Mouse (Mus musculus): ENCODE results near the gene Stk10. TPM values are rescaled to one million over a fixed set of nuclear protein-coding genes. Genes with fewer than 3 reads are reported as not detected.
"Not testable (repeated sequence)": the region's sequence is repeated elsewhere in the genome, so short reads cannot be mapped to it uniquely, and the experiment has no call there.

Gene Stk10
- polyA plus RNA-seq, 1 experiment from 2014 or later, result 3.3 TPM

DNA sequence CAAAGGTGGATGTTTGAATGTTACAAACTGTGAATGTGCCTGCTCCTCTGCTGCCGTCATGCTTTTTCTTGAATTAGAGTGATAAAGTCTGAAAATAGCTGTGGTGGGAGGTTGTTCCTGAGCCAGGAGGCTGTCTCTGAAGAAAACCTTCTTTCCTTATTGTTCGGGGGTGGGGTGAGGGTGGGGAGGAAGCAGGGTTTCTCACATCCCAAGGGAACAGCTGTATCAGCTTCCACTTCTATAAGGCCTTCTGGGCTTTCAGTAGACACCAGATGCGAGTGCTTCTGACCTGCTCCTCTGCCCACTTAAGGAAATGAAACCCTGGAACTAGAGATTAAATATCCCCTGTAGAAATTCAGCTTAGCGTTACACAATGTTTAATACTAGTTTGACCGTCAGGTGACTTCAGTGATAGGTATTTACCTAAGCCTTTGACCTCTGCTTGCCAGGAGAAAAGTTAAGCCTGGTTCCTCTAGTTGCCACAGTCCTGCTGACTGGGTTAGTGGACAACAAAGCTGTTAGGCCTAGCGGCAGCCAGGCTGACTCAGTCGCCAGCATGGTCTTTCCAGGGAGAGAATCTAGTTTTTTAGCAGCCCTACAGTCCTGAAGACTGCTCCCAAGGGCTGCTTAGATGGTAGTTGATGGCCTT, 27.9 kb upstream of the Stk10 start:
- WGBS, result 81% methylated on average over 7 of the region's 7 CpGs
- H3K27ac ChIP-seq, result no peak overlapping the region
- no peak overlapping the region for H3K4me2 ChIP-seq (replicated peaks)
- peaks cover 16% of the 10 kb centered on the region for H3K36me3 ChIP-seq
- H3K9me3 ChIP-seq (replicated peaks), result no peaks in the 10 kb centered on the region
- no peaks in the 10 kb centered on the region for H3K4me1 ChIP-seq
- H3K9ac ChIP-seq, result no peak overlapping the region; the same call in 1 of the 2 replicates
- no peaks in the 10 kb centered on the region for H3K27me3 ChIP-seq
- no peak for ATAC-seq (ENCODE audit: low FRiP score)
- H3K4me3 ChIP-seq, result no peak overlapping the region

DNA sequence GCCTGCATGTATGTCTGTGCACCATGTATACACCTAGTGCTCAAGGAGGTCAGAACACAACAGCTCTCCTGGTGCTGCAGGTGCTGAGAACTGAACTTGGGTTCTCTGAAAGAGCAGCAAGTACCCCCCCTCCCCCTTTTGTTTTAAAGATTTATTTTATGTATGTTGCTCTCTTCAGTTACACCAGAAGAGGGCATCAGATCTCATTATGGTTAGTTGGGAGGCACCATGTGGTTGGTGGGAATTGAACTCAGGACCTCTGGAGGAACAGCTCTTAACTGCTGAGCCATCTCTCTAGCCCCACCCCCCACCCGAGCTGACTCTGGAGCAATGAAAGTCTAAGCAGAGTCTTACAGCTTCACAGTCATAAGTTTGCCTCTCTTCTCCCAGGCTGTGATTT, 22.2 kb upstream of the Stk10 start:
- Histone ChIP-seq H3K4me3 (no peak overlapping the region), H3K4me1 (no peaks in the 10 kb centered on the region), H3K27ac (no peak overlapping the region), H3K9ac (no peak overlapping the region), H3K9me3 (replicated peaks) (no peaks in the 10 kb centered on the region), H3K4me2 (replicated peaks) (no peak overlapping the region), H3K27me3 (no peaks in the 10 kb centered on the region), H3K36me3 (peaks cover 2% of the 10 kb centered on the region)
- WGBS, result 83% methylated on average over 1 of the region's 1 CpGs
- no peak for ATAC-seq (ENCODE audit: low FRiP score)

DNA sequence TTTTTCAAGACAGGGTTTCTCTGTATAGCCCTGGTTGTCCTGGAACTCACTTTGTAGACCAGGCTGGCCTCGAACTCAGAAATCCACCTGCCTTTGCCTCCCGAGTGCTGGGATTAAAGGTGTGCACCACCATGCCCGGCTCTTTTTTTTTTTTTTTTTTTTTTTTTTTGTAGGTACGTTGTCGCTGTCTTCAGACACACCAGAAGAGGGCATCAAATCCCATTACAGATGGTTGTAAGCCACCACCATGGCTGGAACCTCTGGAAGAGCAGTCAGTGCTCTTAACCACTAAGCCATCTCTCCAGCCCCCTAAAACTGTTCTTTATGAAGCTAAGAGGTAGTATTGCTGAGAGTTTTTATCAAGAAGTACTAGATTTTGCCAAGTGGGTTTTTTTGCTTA, 18.3 kb upstream of the Stk10 start:
- H3K9me3 ChIP-seq (replicated peaks); H3K27me3 ChIP-seq; ATAC-seq (ENCODE audit: low FRiP score); H3K4me1 ChIP-seq; H3K4me3 ChIP-seq; H3K9ac ChIP-seq; H3K4me2 ChIP-seq (replicated peaks); H3K27ac ChIP-seq: not testable (repeated sequence)
- 90% methylated on average over 4 of the region's 5 CpGs for WGBS
- H3K36me3 ChIP-seq, result peaks cover 24% of the 10 kb centered on the region

DNA sequence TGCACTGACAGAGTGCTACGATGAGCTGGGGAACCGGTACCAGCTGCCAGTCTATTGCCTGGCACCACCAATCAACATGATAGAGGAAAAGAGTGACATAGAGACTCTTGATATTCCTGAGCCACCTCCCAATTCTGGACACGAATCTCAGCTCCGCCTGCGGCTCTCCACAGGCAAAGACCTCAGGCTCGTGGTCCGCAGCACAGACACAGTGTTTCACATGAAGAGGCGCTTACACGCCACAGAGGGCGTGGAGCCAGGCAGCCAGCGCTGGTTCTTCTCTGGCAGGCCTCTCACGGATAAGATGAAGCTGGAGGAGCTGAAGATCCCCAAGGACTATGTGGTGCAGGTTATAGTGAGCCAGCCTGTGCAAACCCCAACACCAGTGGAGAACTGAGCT, 17.0 kb upstream of the Stk10 start:
- 87% methylated on average over 12 of the region's 12 CpGs for WGBS
- no peak overlapping the region for H3K4me2 ChIP-seq (replicated peaks)
- ATAC-seq (ENCODE audit: low FRiP score), result no peak
- H3K27me3 ChIP-seq, result no peaks in the 10 kb centered on the region
- H3K4me1 ChIP-seq, result no peaks in the 10 kb centered on the region
- H3K9me3 ChIP-seq (replicated peaks), result no peaks in the 10 kb centered on the region
- no peak overlapping the region for H3K9ac ChIP-seq
- H3K27ac ChIP-seq, result no peak overlapping the region
- H3K36me3 ChIP-seq, result peaks cover 28% of the 10 kb centered on the region
- no peak overlapping the region for H3K4me3 ChIP-seq

DNA sequence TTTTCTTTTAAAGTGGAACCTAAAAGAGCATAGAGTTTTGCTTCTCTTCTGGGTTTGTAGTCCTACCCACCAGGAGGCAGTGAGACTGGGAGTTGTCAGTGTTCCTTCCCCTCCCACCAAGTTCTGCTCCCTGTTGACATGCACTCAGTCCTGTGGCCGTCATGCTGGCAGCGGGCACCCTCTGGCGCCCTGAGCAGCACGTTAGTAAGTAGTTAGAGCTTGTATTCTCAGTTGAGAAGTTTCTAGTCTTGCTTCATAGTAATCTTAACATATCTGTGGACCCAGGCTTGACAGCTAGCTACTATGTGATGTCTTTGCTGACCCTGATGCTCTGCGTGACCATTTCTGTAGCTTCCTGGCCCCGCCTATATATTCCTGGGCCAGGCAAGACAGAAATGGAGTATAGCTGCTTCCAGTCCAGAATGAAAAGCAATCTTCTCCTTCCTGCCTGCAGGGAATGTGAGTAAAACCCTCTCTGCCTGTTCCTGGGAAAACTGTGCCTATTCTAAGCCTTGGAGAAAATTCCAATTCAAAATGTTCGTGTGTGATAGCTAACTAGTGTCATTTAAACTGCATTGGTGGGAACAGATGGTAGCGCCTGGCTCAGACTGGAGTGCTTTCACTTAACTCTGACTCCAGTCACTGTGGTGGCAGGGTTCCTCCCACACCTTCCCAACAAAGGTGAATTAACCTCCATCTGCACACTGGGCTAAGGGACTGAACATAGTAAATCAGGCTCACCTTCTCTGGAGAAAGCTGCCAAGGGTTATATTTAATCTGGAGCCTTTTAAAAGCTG, 16.0 kb upstream of the Stk10 start:
- no peak for ATAC-seq (ENCODE audit: low FRiP score)
- Histone ChIP-seq H3K4me2 (replicated peaks) (no peak overlapping the region), H3K4me3 (no peak overlapping the region), H3K9me3 (replicated peaks) (no peaks in the 10 kb centered on the region), H3K4me1 (no peaks in the 10 kb centered on the region), H3K27me3 (no peaks in the 10 kb centered on the region), H3K9ac (no peak overlapping the region), H3K27ac (no peak overlapping the region), H3K36me3 (peaks cover 28% of the 10 kb centered on the region)
- 83% methylated on average over 8 of the region's 8 CpGs for WGBS

DNA sequence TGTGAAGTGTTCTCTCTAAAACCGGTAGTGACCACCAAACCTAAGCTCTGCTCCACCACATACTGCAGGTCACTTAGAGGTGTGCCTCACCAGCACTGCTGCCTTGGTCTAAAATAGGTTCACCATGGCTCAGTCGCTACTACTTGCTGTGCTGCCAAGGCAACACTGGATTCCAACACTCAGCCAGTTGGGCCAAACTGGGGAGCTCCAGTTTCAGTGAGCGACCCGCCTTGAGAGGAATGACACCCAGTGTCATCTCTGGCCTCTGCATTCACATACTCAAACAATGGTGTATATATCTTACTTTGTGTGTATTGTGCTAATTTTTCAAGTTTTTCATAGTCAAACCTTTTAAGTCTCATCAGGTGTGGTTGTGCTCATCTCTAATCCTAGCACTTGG, 14.3 kb upstream of the Stk10 start:
- Histone ChIP-seq H3K4me1 (no peaks in the 10 kb centered on the region), H3K9ac (no peak overlapping the region), H3K4me3 (no peak overlapping the region), H3K36me3 (peaks cover 28% of the 10 kb centered on the region), H3K27me3 (no peaks in the 10 kb centered on the region), H3K27ac (no peak overlapping the region), H3K9me3 (replicated peaks) (no peaks in the 10 kb centered on the region), H3K4me2 (replicated peaks) (no peak overlapping the region)
- 94% methylated on average over 4 of the region's 4 CpGs for WGBS
- ATAC-seq (ENCODE audit: low FRiP score), result no peak

DNA sequence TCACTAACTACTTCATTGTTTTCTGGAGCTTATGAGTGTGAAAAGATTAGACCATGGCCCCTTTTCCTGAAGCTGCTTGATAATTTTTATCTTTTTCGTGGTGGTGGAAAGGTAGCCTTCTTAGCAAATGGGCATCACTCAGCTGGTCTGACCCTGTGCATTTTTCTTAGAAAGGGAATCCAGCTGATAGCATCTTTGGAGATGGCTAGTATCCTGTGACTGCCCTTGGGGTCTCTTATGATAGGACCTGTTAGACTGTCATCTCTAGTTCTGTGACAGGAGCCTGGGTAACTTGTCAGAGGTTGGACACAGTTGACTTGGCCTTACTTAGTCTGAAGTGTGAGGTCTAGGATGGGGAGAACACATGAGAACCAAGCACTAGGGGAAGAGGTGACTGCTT, 13.8 kb upstream of the Stk10 start:
- H3K4me3 ChIP-seq, result no peak overlapping the region
- H3K27ac ChIP-seq, result no peak overlapping the region
- no peak overlapping the region for H3K4me2 ChIP-seq (replicated peaks)
- H3K27me3 ChIP-seq, result no peaks in the 10 kb centered on the region
- 100% methylated on average over 1 of the region's 1 CpGs for WGBS
- no peak overlapping the region for H3K9ac ChIP-seq
- peaks cover 28% of the 10 kb centered on the region for H3K36me3 ChIP-seq
- no peaks in the 10 kb centered on the region for H3K4me1 ChIP-seq
- ATAC-seq (ENCODE audit: low FRiP score), result no peak
- no peaks in the 10 kb centered on the region for H3K9me3 ChIP-seq (replicated peaks)

DNA sequence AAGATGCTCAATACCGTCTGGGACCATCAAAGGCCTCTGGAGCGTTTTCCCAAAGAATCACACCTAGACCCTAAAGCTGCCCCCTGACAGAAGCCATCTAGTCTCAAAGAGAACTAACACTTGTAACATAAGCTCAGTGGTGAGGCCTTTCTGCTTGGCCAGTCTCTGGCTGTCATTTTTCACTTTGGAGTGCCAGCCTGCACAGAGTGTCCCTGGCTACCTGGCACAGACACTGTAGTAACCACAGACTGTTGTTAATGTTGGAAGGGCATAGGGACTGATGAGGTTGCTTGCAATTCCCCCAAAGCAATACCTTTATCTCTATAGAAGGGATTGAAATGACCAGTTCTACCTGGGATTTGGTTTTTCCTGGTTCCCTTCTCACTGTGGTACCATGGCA, 11.9 kb upstream of the Stk10 start:
- no peak overlapping the region for H3K4me2 ChIP-seq (replicated peaks)
- H3K9me3 ChIP-seq (replicated peaks), result no peaks in the 10 kb centered on the region
- H3K36me3 ChIP-seq, result peaks cover 22% of the 10 kb centered on the region
- no peaks in the 10 kb centered on the region for H3K4me1 ChIP-seq
- WGBS, result 89% methylated on average over 2 of the region's 2 CpGs
- H3K27ac ChIP-seq, result no peak overlapping the region
- H3K9ac ChIP-seq, result no peak overlapping the region
- no peaks in the 10 kb centered on the region for H3K27me3 ChIP-seq
- no peak overlapping the region for H3K4me3 ChIP-seq
- no peak for ATAC-seq (ENCODE audit: low FRiP score)

DNA sequence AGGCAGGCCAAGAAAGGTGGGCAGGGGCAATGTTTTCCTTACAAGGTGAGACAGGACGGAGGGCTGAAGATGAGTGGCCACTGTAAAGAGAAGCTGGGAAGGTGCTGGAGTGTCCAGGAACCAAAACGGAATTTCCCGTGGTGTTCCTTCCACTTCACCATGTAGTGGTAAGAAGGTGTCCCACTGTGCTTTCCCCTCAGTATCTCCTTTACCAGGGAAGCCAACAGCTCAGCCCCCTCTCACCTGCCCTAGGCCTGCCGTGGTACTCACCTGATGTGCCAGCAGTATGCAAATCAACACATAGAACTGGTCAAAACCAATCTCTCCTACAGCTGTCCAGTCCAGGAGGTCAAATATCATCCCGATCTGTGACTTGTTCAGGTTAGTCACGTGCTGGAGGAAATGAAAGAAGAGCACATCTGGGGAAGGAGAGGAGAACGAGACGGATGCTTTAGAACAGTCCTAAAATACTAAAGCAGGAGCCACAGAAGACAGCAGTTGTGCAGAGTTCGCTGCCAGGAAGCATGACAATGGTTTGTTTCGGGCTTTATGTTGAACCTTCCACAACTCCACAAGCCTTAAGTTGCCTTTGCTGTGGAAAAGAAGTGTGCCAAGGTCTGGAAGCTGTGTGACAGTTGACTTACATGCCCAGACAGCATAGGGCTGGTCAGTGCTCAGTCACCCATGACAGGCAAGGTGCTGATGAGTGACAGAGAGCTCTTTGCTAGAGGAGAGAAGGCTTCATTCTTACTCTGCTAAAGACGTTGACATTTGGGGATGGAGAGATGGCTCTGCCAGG, 8.8 kb upstream of the Stk10 start:
- ATAC-seq (ENCODE audit: low FRiP score), result no peak
- Histone ChIP-seq H3K4me2 (replicated peaks) (no peak overlapping the region), H3K36me3 (peaks cover 7% of the 10 kb centered on the region; the same call in 1 of the 2 replicates), H3K9me3 (replicated peaks) (no peaks in the 10 kb centered on the region), H3K4me1 (no peaks in the 10 kb centered on the region), H3K27me3 (no peaks in the 10 kb centered on the region), H3K4me3 (no peak overlapping the region), H3K27ac (no peak overlapping the region), H3K9ac (no peak overlapping the region)
- 82% methylated on average over 11 of the region's 11 CpGs for WGBS

DNA sequence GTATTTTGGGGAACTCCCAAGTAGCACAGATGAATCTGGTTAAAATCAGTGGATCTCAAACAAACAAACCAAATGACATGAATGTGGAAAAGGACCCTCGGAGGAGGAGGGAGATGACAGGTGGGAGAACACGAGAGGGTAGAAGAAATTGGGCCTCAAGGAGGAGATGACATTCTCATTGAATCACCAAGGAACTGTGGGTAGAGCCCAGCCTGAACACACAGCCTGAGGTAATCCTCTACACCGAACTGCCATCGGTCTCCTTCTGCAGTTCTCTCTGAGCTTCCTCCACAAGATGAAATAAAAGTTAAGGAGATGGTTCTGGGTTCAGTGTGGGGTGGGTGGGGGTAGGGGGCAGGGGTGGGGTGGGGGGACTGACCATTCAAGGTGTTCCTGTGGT, 6.1 kb upstream of the Stk10 start:
- Histone ChIP-seq H3K27me3 (peaks cover 10% of the 10 kb centered on the region), H3K27ac (no peak overlapping the region), H3K4me2 (replicated peaks) (no peak overlapping the region), H3K9me3 (replicated peaks) (no peaks in the 10 kb centered on the region), H3K9ac (no peak overlapping the region), H3K4me1 (peaks cover 1% of the 10 kb centered on the region; the same call in 1 of the 2 replicates), H3K4me3 (no peak overlapping the region), H3K36me3 (no peaks in the 10 kb centered on the region)
- ATAC-seq (ENCODE audit: low FRiP score), result no peak
- 91% methylated on average over 4 of the region's 4 CpGs for WGBS

DNA sequence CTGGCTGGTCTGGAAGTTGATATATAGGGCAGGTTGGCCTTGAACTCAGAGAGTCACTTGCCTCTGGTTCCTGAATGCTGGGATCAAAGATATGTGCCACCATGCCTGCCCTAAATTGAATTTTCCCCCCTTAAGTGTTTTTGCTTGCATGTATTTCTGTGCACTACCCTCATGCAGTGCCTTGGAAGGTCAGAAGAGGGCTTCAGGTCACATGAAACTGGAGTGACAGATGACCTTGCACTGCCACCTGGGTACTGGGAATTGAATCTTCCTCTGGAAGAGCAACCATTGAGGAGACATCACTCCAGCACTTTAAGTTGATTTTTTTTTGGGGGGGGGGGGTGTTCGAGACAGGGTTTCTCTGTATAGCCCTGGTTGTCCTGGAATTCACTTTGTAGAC, 3.0 kb upstream of the Stk10 start:
- Histone ChIP-seq H3K27ac (no peak overlapping the region), H3K9ac (no peak overlapping the region), H3K4me1 (peaks cover 20% of the 10 kb centered on the region), H3K36me3 (no peaks in the 10 kb centered on the region), H3K9me3 (replicated peaks) (no peaks in the 10 kb centered on the region), H3K4me3 (no peak overlapping the region), H3K4me2 (replicated peaks) (no peak overlapping the region), H3K27me3 (peaks cover 26% of the 10 kb centered on the region)
- ATAC-seq (ENCODE audit: low FRiP score), result no peak
- WGBS, result 93% methylated on average over 1 of the region's 1 CpGs

DNA sequence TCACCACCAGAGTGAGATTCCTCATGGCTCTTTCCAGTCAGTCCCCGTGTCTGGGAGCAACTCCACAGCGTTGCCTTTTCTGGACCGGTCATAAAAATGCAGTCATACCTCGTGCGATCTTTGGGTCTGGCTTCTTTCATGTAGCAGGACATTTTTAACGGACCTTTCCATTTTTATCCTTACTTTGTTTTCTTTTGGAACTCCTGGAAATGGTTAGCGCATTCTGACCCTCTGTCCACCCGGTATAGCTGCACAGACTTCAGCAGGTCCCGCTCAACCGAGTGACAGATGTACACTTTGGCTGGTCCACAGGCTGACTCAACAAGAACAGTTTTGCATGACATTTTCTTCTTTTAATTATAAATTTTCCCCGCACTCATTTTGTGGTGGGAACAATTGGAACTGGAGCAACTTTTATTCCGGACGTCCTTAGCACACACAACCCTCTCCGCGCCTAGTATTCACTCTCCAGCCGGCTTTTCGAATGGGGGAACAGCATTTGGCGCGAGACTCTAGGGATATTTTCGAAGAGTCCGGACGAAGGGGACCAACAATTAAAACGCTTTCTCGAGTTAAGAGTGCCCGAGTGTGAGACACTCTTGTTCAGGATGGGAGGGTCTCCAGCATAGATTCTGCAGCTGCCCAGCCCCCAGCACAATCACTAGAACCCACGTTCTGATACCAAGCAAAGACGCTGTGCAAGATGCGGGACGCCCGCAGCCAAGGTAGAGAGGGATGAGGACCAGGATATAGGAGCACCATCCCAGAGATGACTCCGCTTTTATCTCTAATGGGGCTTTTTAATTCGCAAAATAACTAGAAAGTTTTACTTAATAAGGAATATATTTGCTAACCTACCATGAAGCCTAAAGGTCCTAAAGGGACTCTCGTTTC, 987 bp upstream of the Stk10 start, which contains the start of gene Efcab9:
TSS of gene Efcab9 (minus strand) at position 211 of the 894 bp plus-strand sequence.
- H3K4me3 ChIP-seq, result peak within 1 kb of the TSS; percentile 49
- peaks cover 26% of the 10 kb centered on the region for H3K27me3 ChIP-seq
- no peaks in the 10 kb centered on the region for H3K36me3 ChIP-seq
- H3K4me1 ChIP-seq, result peaks cover 21% of the 10 kb centered on the region
- peak; percentile 30 for ATAC-seq (ENCODE audit: low FRiP score)
- H3K27ac ChIP-seq, result no peak within 1 kb of the TSS
- H3K9me3 ChIP-seq (replicated peaks), result no peaks in the 10 kb centered on the region
- H3K9ac ChIP-seq, result peak within 1 kb of the TSS; percentile 73
- 6% methylated on average over 33 of the region's 33 CpGs for WGBS
- peak within 1 kb of the TSS; percentile 96 for H3K4me2 ChIP-seq (replicated peaks)

Measured in hindbrain, embryonic 12.5 days (tissue).